Mouse (Mus musculus): ENCODE measurements around the gene Pnpla5.

DNA sequence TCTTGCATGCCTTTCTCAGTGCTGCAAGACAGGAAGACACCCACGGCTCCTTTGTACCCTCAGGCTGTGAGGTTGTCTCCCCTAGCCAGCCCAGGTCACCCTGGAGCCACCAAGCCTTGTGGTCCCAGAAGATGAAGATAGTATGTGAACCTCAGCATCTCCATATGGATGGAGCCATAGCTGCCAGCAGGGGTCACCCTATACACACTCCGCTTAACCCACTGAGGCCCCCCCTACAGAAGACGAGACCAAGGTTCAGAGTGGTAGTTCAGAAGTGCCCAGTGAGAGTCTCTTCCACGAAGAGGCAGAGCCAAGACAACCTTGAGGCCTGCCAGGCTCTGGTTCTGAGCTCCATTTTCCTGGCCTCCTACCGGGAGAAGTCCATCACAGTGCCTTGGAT, 7.2 kb downstream of the Pnpla5 start:
- TF ChIP-seq CTCF (IDR thresholded peaks at IDR 0.05; ENCODE audit: low read depth, low read length) = no peak
- no peak for TF ChIP-seq TAL1 (conservative IDR thresholded peaks at IDR 0.05; ENCODE audit: low read depth, low read length)
- TF ChIP-seq POLR2AphosphoS5 (IDR thresholded peaks at IDR 0.05; ENCODE audit: insufficient replicate concordance, low read depth, low read length) = no peak
- TF ChIP-seq GATA2 (IDR thresholded peaks at IDR 0.05; ENCODE audit: borderline replicate concordance, low read depth, low read length) = no peak
